Mouse (Mus musculus) limb, embryonic 15.5 days (tissue): ENCODE data around the gene Efhd2. TPM values are rescaled to one million over a fixed set of nuclear protein-coding genes. Genes with fewer than 3 reads are reported as not detected.

ENCODE experiments used
- ATAC-seq: fragments of 200-750 bp; cut with Nextera tagmentation; 2 replicates; pipeline ENCODE4 v1.8.0; 2017; ENCODE audit warnings: low read depth, moderate TSS enrichment; ENCODE audit not compliant: insufficient number of reproducible peaks, low FRiP score, low TSS enrichment
- H3K27ac ChIP-seq: fragments of 300-500 bp; sonication (generic); 2 replicates; pipeline ENCODE4 v1.5.1; 2015; ENCODE audit warnings: moderate library complexity, mild to moderate bottlenecking, inconsistent platforms
- H3K27me3 ChIP-seq: fragments of 300-500 bp; sonication (generic); 2 replicates; pipeline ENCODE4 v1.6.1; 2015; ENCODE audit warnings: inconsistent platforms
- H3K36me3 ChIP-seq: fragments of 300-500 bp; sonication (generic); 2 replicates; pipeline ENCODE4 v1.6.1; 2015; ENCODE audit warnings: inconsistent platforms
- H3K4me1 ChIP-seq: fragments of 300-500 bp; sonication (generic); 2 replicates; pipeline ENCODE4 v1.6.1; 2015; ENCODE audit warnings: inconsistent platforms
- H3K4me2 ChIP-seq: fragments of 300-500 bp; sonication (generic); 2 replicates; pipeline ENCODE4 v1.6.1; 2015; ENCODE audit warnings: mild to moderate bottlenecking, inconsistent platforms
- H3K4me3 ChIP-seq: fragments of 300-500 bp; sonication (generic); 2 replicates; pipeline ENCODE4 v1.5.1; 2015; ENCODE audit warnings: mild to moderate bottlenecking, inconsistent platforms
- H3K9ac ChIP-seq: fragments of 300-500 bp; sonication (generic); 2 replicates; pipeline ENCODE4 v1.6.1; 2015; ENCODE audit warnings: inconsistent platforms
- H3K9me3 ChIP-seq: fragments of 300-500 bp; sonication (generic); 2 replicates; pipeline ENCODE4 v1.6.1; 2016; ENCODE audit warnings: inconsistent platforms
- WGBS: fragments of 180-500 bp; shearing (Covaris S2); methylation state at CpG from one replicate; pipeline ENCODE4 v1.1.7; 2015; 5-methylcytosine and 5-hydroxymethylcytosine counted together
- polyA plus RNA-seq: library from polyadenylated mRNA; unstranded; fragments of >200 nt; fragmentation: Nextera tagmentation; extraction: Ambion mirVana; gene quantifications from 2 replicates; pipeline ENCODE4 v1.2.1, GENCODE M21; 2015

Gene Efhd2
- polyA plus RNA-seq, 1 experiment from 2014 or later: 76.0 TPM

GRCm38 (mm10) chr4:141834536-141835095 lies 40.1 kb downstream of the Efhd2 start:
- H3K9ac ChIP-seq: no peak overlapping the region
- no peak overlapping the region for H3K4me2 ChIP-seq
- no peaks in the 10 kb centered on the region for H3K36me3 ChIP-seq
- no peak overlapping the region for H3K27ac ChIP-seq
- ATAC-seq: no peak; the same call in 1 of the 2 replicates
- no peaks in the 10 kb centered on the region for H3K4me1 ChIP-seq
- H3K4me3 ChIP-seq: no peak overlapping the region
- H3K9me3 ChIP-seq: no peaks in the 10 kb centered on the region
- 64% methylated on average over 5 of the region's 5 CpGs for WGBS
- H3K27me3 ChIP-seq: no peaks in the 10 kb centered on the region

GRCm38 (mm10) chr4:141833911-141834310 lies 40.8 kb downstream of the Efhd2 start:
- 50% methylated on average over 1 of the region's 1 CpGs for WGBS
- no peak overlapping the region for H3K9ac ChIP-seq

GRCm38 (mm10) chr4:141831361-141831760 lies 43.4 kb downstream of the Efhd2 start:
- H3K4me2 ChIP-seq: no peak overlapping the region
- no peak overlapping the region for H3K27ac ChIP-seq
- H3K27me3 ChIP-seq: no peaks in the 10 kb centered on the region
- H3K9me3 ChIP-seq: no peaks in the 10 kb centered on the region
- no peaks in the 10 kb centered on the region for H3K4me1 ChIP-seq
- H3K36me3 ChIP-seq: no peaks in the 10 kb centered on the region
- no peak overlapping the region for H3K4me3 ChIP-seq
- H3K9ac ChIP-seq: no peak overlapping the region
- no peak for ATAC-seq
- WGBS: 78% methylated on average over 7 of the region's 7 CpGs

More at GRCm38 (mm10) chr4:141833911-141834310, 40.8 kb downstream of the Efhd2 start:
- H3K27ac ChIP-seq: no peak overlapping the region
- ATAC-seq: no peak
- H3K4me2 ChIP-seq: no peak overlapping the region
- H3K4me1 ChIP-seq: no peaks in the 10 kb centered on the region
- H3K4me3 ChIP-seq: no peak overlapping the region
- no peaks in the 10 kb centered on the region for H3K36me3 ChIP-seq
- H3K27me3 ChIP-seq: no peaks in the 10 kb centered on the region
- no peaks in the 10 kb centered on the region for H3K9me3 ChIP-seq

- Histone ChIP-seq H3K27me3 (no peaks in the 10 kb centered on the region), H3K9me3 (no peaks in the 10 kb centered on the region), H3K4me3 (no peak overlapping the region), H3K27ac (no peak overlapping the region), H3K9ac (no peak overlapping the region), H3K4me1 (no peaks in the 10 kb centered on the region), H3K4me2 (no peak overlapping the region), H3K36me3 (no peaks in the 10 kb centered on the region)
- 47% methylated on average over 11 of the region's 11 CpGs for WGBS
- no peak for ATAC-seq
These were observed 44.3 kb downstream of the Efhd2 start for GRCm38 (mm10) chr4:141830381-141830780.

GRCm38 (mm10) chr4:141828177-141828576 lies 46.5 kb downstream of the Efhd2 start:
- 66% methylated on average over 4 of the region's 4 CpGs for WGBS
- Histone ChIP-seq H3K4me2 (no peak overlapping the region), H3K4me3 (no peak overlapping the region), H3K36me3 (no peaks in the 10 kb centered on the region), H3K9ac (no peak overlapping the region), H3K9me3 (no peaks in the 10 kb centered on the region), H3K4me1 (no peaks in the 10 kb centered on the region), H3K27ac (no peak overlapping the region), H3K27me3 (no peaks in the 10 kb centered on the region)
- ATAC-seq: no peak

- ATAC-seq: no peak
- WGBS: 90% methylated on average over 2 of the region's 2 CpGs
These were observed 47.3 kb downstream of the Efhd2 start for GRCm38 (mm10) chr4:141827401-141827800.

DNA sequence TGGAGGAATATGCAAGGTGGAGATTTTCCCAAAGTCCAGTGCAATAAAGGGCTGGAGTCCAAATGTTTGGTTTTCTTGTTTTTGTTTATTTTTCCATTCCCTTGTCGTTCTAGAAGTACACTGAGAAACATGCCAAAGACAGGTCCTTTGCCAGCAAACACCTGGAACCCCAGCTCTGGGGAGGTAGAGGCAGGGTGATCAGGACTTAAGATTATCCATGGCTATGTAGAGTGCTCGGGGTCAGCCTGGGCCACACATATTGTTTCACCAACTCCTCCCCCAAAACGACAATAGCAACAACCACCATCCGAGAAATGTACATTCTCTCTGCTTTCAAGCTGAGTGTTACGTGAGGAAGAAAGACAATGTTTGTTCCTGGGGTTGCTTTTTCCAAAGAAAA lies 48.7 kb downstream of the Efhd2 start, which contains the start of gene Cela2a:
Cela2a (minus strand) TSS at position 101 of the 400 bp plus-strand sequence.
- no peak within 1 kb of the TSS for H3K4me3 ChIP-seq
- no peak for ATAC-seq
- WGBS: 72% methylated on average over 5 of the region's 5 CpGs
- H3K27ac ChIP-seq: no peak within 1 kb of the TSS
- no peaks in the 10 kb centered on the region for H3K36me3 ChIP-seq
- H3K4me2 ChIP-seq: no peak within 1 kb of the TSS
- no peaks in the 10 kb centered on the region for H3K9me3 ChIP-seq
- no peaks in the 10 kb centered on the region for H3K27me3 ChIP-seq
- no peaks in the 10 kb centered on the region for H3K4me1 ChIP-seq
- no peak within 1 kb of the TSS for H3K9ac ChIP-seq

More at GRCm38 (mm10) chr4:141827401-141827800, 47.3 kb downstream of the Efhd2 start:
- Histone ChIP-seq H3K4me1 (no peaks in the 10 kb centered on the region), H3K27ac (no peak overlapping the region), H3K9me3 (no peaks in the 10 kb centered on the region), H3K36me3 (no peaks in the 10 kb centered on the region), H3K27me3 (no peaks in the 10 kb centered on the region), H3K9ac (no peak overlapping the region), H3K4me3 (no peak overlapping the region), H3K4me2 (no peak overlapping the region)

- Histone ChIP-seq H3K9ac (no peak overlapping the region), H3K4me1 (no peaks in the 10 kb centered on the region), H3K27me3 (no peaks in the 10 kb centered on the region), H3K27ac (no peak overlapping the region), H3K4me2 (no peak overlapping the region), H3K36me3 (no peaks in the 10 kb centered on the region), H3K4me3 (no peak overlapping the region), H3K9me3 (no peaks in the 10 kb centered on the region)
- 66% methylated on average over 3 of the region's 3 CpGs for WGBS
- ATAC-seq: no peak
These were observed 51.7 kb downstream of the Efhd2 start for GRCm38 (mm10) chr4:141822979-141823378.

DNA sequence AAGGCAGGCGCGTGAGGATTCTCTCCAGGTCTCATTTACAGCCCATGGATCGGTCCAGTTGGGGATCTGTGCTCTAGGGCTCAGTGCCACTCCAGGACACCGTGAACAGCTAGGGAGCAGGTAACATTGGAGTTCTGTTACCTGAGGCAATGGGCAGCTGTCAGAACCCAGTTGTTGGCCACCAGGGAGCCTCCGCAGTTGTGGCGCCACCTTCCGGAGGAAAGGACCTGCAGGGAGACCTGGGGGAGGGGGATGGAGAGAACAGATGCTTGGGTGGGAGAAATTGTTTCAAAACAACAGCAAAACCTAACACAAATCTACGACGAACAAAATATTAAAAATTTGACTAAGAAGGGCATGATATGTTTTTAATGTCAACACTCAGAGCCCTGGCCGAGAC lies 52.6 kb downstream of the Efhd2 start:
- 75% methylated on average over 10 of the region's 10 CpGs for WGBS

GRCm38 (mm10) chr4:141821178-141821577 lies 53.5 kb downstream of the Efhd2 start:
- Histone ChIP-seq H3K9me3 (no peaks in the 10 kb centered on the region), H3K4me1 (0 out of 2 replicates have a peak, but pooled peaks cover 6% of the 10 kb centered on the region), H3K9ac (no peak overlapping the region), H3K4me2 (no peak overlapping the region), H3K4me3 (no peak overlapping the region), H3K27me3 (no peaks in the 10 kb centered on the region), H3K27ac (no peak overlapping the region), H3K36me3 (0 out of 2 replicates have a peak, but pooled peaks cover under 1% of the 10 kb centered on the region)
- no peak for ATAC-seq
- 58% methylated on average over 3 of the region's 3 CpGs for whole genome bisulfite sequencing

More for the DNA sequence above, 52.6 kb downstream of the Efhd2 start:
- Histone ChIP-seq H3K4me1 (0 out of 2 replicates have a peak, but pooled peaks cover 2% of the 10 kb centered on the region), H3K4me3 (no peak overlapping the region), H3K9ac (no peak overlapping the region), H3K36me3 (no peaks in the 10 kb centered on the region), H3K9me3 (no peaks in the 10 kb centered on the region), H3K4me2 (no peak overlapping the region), H3K27ac (no peak overlapping the region), H3K27me3 (no peaks in the 10 kb centered on the region)
- ATAC-seq: no peak

- Histone ChIP-seq H3K36me3 (peaks cover 15% of the 10 kb centered on the region; the same call in 1 of the 2 replicates), H3K4me3 (no peak overlapping the region), H3K9me3 (no peaks in the 10 kb centered on the region), H3K27me3 (no peaks in the 10 kb centered on the region), H3K27ac (no peak overlapping the region), H3K9ac (no peak overlapping the region), H3K4me1 (0 out of 2 replicates have a peak, but pooled peaks cover 6% of the 10 kb centered on the region), H3K4me2 (no peak overlapping the region)
- ATAC-seq: no peak
- 90% methylated on average over 7 of the region's 7 CpGs for WGBS
These were observed 55.4 kb downstream of the Efhd2 start for GRCm38 (mm10) chr4:141819316-141819715.

DNA sequence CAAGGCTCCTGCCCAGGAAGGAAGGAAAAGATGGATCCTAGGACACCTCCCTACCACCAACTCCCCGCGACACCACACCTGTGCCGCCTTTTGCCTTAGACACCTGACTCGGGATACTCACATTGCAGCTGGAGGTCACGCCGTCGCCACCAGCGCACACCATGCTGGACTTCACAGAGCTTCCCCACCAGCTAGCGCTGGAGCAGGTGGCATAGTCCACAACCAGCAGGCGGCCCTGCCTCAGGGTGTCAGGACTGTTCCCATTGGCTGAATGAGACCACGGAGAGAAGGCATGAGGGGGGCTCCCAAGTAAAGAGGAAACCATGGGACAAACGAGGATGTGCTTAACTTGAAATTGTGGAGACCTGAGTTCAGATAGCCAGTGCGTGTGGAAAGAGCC lies 55.9 kb downstream of the Efhd2 start:
- Histone ChIP-seq H3K27ac (no peak overlapping the region), H3K4me2 (no peak overlapping the region), H3K9ac (no peak overlapping the region), H3K27me3 (no peaks in the 10 kb centered on the region), H3K4me1 (0 out of 2 replicates have a peak, but pooled peaks cover 6% of the 10 kb centered on the region), H3K9me3 (no peaks in the 10 kb centered on the region), H3K36me3 (peaks cover 17% of the 10 kb centered on the region), H3K4me3 (no peak overlapping the region)
- ATAC-seq: no peak
- WGBS: 83% methylated on average over 13 of the region's 13 CpGs
